Mouse (Mus musculus) spleen, adult 2 months (tissue): ENCODE results near the gene Mdga1. TPM values are rescaled to one million over a fixed set of nuclear protein-coding genes. Genes with fewer than 3 reads are reported as not detected.

ENCODE experiments used
- DNase-seq, 2 experiments: peaks; one replicate each; pipeline versions ENCODE4 v3.0.0 to v3.0.0-alpha.2; 2012 to 2021; ENCODE audit warnings: low spot score in 2 of 2, low read depth in 1 of 2
- H3K27ac ChIP-seq: fragments of 200-500 bp; 2 replicates; pipeline ENCODE4 v1.5.1; 2012; ENCODE audit warnings: low read length, inconsistent platforms; ENCODE audit not compliant: insufficient read depth
- H3K27me3 ChIP-seq: fragments of 200-500 bp; 2 replicates; pipeline ENCODE4 v1.6.1; 2012; ENCODE audit warnings: mild to moderate bottlenecking, moderate library complexity, low read length, inconsistent platforms; ENCODE audit not compliant: control insufficient read depth, insufficient read depth
- H3K36me3 ChIP-seq: fragments of 200-500 bp; 2 replicates; pipeline ENCODE4 v1.6.1; 2012; ENCODE audit warnings: mild to moderate bottlenecking, low read length, inconsistent platforms; ENCODE audit not compliant: control insufficient read depth, insufficient read depth
- H3K4me1 ChIP-seq: fragments of 200-500 bp; 2 replicates; pipeline ENCODE4 v1.6.1; 2011; ENCODE audit warnings: inconsistent platforms; ENCODE audit not compliant: control insufficient read depth, insufficient read depth, insufficient read length
- H3K4me3 ChIP-seq: fragments of 200-500 bp; 2 replicates; pipeline ENCODE4 v1.5.1; 2011; ENCODE audit warnings: mild to moderate bottlenecking, inconsistent platforms; ENCODE audit not compliant: insufficient read depth, insufficient read length; ENCODE audit errors: extremely low read depth
- CTCF ChIP-seq: fragments of 200-500 bp; IDR thresholded peaks from 2 replicates; pipeline ENCODE4 v1.5.1; 2011; ENCODE audit warnings: mild to moderate bottlenecking, inconsistent platforms; ENCODE audit not compliant: insufficient read depth, insufficient read length, insufficient replicate concordance; ENCODE audit errors: extremely low read depth
- POLR2A ChIP-seq: fragments of 200-500 bp; IDR thresholded peaks from 2 replicates; pipeline ENCODE4 v1.6.1; 2011; ENCODE audit warnings: low read depth, low read length, inconsistent platforms
- WGBS: fragments of 180-500 bp; shearing (Covaris S2); methylation state at CpG from one replicate; pipeline ENCODE4 v1.1.7; 2018; 5-methylcytosine and 5-hydroxymethylcytosine counted together
- polyA plus RNA-seq: library from polyadenylated mRNA; depleted of rRNA; stranded (reverse); fragments of >200 nt; gene quantifications from 2 replicates; pipeline ENCODE4 v1.2.3, GENCODE M21; 2012

Gene Mdga1
- polyA plus RNA-seq, 1 experiment, result 1.6 TPM

DNA sequence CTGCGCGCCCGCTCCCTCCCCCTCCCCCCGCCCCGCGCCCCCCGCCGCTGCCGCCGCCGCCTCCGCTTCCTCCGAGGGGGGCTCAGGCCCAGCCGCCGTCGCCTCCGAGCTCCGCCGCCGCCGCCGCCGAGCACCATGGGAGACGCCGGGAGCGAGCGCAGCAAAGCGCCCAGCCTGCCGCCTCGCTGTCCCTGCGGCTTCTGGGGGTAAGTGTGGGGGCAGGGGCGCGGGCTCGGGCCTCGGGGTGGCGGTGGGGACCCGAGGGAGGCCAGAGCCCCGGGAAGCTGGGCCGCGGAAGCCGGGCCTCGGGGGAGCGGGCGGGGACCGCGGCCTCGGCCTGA lies 35.2 kb upstream of the Mdga1 start:
- 2% methylated on average over 29 of the region's 47 CpGs for WGBS
- no peak for DNase-seq
- Histone ChIP-seq H3K4me3 (peak overlapping the region; percentile 83), H3K27me3 (no peaks in the 10 kb centered on the region), H3K27ac (peak overlapping the region; percentile 54), H3K4me1 (peaks cover 8% of the 10 kb centered on the region; the same call in 1 of the 2 replicates), H3K36me3 (no peaks in the 10 kb centered on the region)
- TF ChIP-seq CTCF (no peak), POLR2A (no peak)

DNA sequence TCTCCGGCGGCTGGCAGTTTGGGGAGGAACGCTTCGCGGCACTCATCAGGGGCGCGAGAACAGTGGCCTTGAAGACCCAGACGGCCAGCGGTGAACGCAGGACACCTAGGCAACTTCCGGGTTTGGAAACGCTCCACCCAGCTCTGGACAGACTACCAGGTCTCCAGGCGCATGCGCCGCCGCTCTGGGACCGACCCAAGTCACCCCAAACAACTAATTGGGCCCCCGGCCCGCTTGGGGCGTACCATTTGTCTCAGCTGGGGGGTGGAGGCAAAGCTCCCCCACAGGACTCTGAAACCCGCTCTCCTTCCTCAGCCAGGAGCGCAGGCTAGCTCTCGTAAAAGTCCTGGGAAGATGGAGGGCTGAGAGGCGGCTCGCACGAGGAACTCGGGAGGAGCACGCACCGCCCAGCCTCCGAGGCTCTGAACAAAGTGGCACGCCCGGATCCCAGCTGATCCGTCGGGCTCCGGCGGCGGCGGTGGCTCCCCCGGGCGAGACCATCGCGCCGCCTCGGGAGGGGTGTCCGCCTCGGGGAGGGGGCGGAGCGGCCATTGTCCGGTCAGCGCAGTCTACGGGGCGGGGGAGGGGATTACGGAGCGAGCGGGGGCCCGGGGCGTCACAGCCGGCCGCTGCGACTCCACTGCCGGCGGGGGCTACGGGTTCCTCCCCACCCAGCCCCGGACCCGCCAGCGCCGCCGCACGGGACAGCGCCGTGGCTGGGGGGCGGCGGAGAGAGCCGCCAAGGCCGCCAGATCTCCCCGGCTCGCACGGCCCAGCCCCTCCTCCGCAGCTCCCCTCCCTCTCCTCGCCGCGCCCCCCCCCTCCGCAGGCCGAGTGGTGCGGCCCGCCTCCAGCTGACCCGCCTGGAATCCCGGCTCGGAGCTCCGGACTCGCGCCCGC lies 34.6 kb upstream of the Mdga1 start, which contains the start of gene Zfand3:
TSS of gene Zfand3 (plus strand) at position 531 of the 900 bp plus-strand sequence.
- Histone ChIP-seq H3K4me3 (peak within 1 kb of the TSS; percentile 83), H3K4me1 (peaks cover 8% of the 10 kb centered on the region; the same call in 1 of the 2 replicates), H3K36me3 (no peaks in the 10 kb centered on the region), H3K27me3 (no peaks in the 10 kb centered on the region), H3K27ac (peak within 1 kb of the TSS; percentile 99)
- 1% methylated on average over 62 of the region's 93 CpGs for WGBS
- DNase-seq, result peak; percentile 80 to 86
- TF ChIP-seq CTCF (no peak), POLR2A (peak; percentile 77)

DNA sequence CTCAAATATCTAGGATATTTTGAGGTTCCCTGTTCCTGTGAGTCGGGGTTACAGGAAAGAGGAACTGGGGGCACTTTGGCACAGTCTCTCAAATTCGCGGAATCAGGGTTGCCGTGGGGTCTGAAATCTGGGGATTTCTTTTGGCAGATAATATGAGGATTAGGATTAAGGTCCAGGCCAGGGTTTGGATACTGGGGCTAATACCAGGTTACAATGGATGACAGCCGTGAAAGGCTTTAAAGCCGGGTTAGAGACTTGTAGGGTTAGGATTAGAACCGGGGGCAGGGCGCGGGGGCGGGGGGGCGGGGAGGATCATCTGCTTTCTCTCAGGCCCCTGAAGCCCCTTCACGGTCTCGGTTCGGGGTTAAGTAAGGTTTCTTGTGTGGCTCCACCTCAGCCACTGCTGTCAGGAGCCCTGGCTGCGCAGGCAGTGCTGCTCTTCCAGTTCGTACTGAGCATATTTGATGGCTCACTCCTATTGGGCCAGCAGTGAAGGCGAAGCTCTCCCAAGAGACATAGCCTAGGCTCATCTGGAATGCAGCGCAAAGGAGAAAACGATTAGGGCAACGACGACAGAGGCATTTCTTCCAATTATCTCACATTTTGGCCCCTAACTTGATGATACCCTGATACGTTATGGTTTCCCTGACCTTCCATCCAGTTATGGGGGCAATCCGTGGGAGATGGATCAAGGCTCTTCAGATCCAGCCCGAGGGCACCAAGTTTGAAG lies 28.8 kb upstream of the Mdga1 start:
- 0 out of 2 replicates have a peak, but pooled peaks cover 2% of the 10 kb centered on the region for H3K4me1 ChIP-seq
- TF ChIP-seq POLR2A (no peak), CTCF (no peak)
- no peak overlapping the region for H3K27ac ChIP-seq

DNA sequence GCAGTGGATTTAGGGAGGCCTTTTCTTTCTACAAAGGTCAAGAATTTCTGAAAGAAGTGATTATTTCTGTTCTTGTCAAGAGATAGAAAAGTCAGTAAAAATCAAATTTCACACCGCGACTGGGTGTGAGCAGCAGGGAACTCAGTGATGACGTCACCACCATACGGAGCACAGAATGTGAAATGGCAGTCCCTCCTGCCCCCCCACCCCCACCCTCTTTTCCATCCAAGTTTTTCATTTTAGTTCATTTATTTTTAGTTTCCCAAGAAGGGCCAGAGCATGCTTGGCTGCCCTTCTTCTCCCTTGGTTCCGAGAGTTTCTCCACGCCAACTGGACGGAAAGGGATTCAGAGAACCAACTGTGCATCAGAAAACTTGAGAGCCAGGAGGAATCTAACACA lies 27.8 kb upstream of the Mdga1 start:
- no peaks in the 10 kb centered on the region for H3K27me3 ChIP-seq
- H3K4me1 ChIP-seq, result no peaks in the 10 kb centered on the region
- 88% methylated on average over 7 of the region's 7 CpGs for WGBS
- TF ChIP-seq CTCF (no peak), POLR2A (no peak)
- no peak overlapping the region for H3K4me3 ChIP-seq
- no peaks in the 10 kb centered on the region for H3K36me3 ChIP-seq
- DNase-seq, result no peak
- H3K27ac ChIP-seq, result no peak overlapping the region

More for the DNA sequence above, 28.8 kb upstream of the Mdga1 start:
- 86% methylated on average over 24 of the region's 24 CpGs for WGBS
- no peak for DNase-seq
- Histone ChIP-seq H3K4me3 (no peak overlapping the region), H3K36me3 (no peaks in the 10 kb centered on the region), H3K27me3 (no peaks in the 10 kb centered on the region)

DNA sequence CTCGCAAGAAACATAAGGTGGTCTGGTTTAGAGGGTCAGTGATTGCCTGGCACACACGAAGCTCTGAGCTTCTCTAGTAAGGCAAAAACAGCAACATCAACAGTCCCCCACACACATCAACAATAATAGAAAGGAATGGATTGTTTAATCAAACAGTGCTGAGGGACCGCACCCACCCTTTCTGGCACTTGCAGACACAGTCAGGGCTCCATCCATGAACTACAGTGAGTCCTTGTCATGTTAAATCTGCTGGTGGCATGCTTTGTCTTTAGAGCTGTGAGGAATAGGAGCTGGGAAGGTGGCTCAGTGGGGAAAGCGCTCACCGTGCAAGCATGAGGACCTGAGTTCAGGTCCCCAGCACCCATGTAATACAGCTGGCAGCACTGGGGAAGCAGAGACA lies 26.1 kb upstream of the Mdga1 start:
- Histone ChIP-seq H3K27ac (no peak overlapping the region), H3K4me1 (no peaks in the 10 kb centered on the region)

DNA sequence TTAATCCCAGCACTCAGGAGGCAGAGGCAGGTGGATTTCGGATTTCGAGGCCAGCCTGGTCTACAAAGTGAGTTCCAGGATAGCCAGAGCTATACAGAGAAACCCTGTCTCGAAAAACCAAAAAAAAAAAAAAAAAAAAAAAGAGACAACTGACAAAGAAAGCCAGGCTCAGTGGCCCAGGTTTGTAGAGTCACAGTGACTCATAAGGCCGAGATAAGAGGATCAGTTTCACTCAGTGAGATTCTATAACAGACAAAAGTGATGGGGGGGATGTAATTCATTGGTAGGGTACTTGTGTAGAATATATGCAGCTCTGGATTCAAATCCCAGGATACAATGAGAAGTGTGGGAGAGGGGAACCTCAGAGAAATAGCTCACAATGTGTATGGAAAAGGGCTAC lies 24.6 kb upstream of the Mdga1 start:
- 88% methylated on average over 4 of the region's 4 CpGs for WGBS

More for the DNA sequence above, 26.1 kb upstream of the Mdga1 start:
- DNase-seq, result no peak
- Histone ChIP-seq H3K4me3 (no peak overlapping the region), H3K27me3 (no peaks in the 10 kb centered on the region), H3K36me3 (no peaks in the 10 kb centered on the region)
- no peak for TF ChIP-seq CTCF
- no peak for TF ChIP-seq POLR2A
- 91% methylated on average over 5 of the region's 5 CpGs for WGBS

More for the DNA sequence above, 24.6 kb upstream of the Mdga1 start:
- TF ChIP-seq POLR2A (no peak), CTCF (no peak)
- DNase-seq, result no peak
- H3K27ac ChIP-seq, result no peak overlapping the region
- H3K4me3 ChIP-seq, result no peak overlapping the region
- H3K4me1 ChIP-seq, result no peaks in the 10 kb centered on the region
- H3K36me3 ChIP-seq, result no peaks in the 10 kb centered on the region
- no peaks in the 10 kb centered on the region for H3K27me3 ChIP-seq
